Mouse (Mus musculus) right cerebral cortex, postnatal 36 days (tissue): Measurements from ENCODE around the gene Gm6460.
"Not testable (repeated sequence)": the region's sequence is repeated elsewhere in the genome, so short reads cannot be mapped to it uniquely, and the experiment has no call there.

Experiments used
- DNase-seq, 2 experiments: peaks; one replicate each; pipeline ENCODE4 v3.0.0; 2022; ENCODE audit warnings: low spot score in 2 of 2, mixed read lengths in 1 of 2

The Gm6460 gene

DNA sequence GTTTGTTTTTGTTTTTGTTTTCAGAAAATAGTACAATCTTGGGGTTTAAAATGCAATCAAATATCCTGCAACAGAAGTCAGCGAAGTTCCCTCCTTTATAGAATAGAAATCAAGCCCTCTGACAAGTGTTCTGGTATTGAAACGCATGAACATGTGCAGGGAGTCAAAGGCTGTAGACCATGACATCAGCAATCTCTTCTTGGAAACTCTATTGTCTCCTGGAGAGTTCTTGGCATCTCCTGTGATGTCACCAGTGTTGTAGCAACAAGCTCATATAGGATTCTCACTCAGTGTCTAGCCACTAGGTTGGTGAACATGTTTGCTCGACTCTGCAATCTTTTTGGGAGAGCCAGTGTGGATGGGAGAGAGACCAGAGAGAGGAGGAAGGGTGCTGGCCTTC lies at the start of gene Gm6460:
Gene Gm6460, plus strand, starts transcription at position 301 of the 400 bp plus-strand sequence.
- not testable (repeated sequence) for DNase-seq
